Mouse (Mus musculus): ENCODE results near the gene Gm3512.
"Not testable (repeated sequence)": the region's sequence is repeated elsewhere in the genome, so short reads cannot be mapped to it uniquely, and the experiment has no call there.

The Gm3512 gene

DNA sequence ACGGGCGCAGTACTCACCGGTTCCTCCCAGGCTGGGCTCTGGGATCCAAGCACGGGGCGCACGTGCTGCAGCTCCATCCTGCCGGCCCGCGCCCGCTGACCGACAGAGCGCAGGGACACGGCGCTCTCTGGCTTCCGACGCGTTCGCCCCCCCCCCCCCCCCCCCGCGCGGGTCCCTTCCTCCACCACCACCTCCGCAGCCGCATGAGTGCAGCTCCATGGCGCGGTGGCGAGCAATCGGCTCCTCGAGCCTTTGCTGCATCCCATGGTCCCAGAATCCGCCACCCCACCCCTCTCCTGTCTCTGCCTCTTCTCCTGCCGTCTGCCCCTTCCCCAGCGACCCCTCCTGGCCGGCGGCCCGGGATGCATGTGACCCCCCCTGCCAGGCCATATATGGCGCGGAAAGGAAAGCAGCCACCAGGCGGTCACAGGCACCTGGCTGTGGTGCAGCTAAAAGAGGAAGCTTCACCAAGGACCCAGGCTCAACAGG lies at the start of gene Gm3512:
Gene Gm3512 (minus strand): TSS at position 51 of the 489 bp plus-strand sequence.
- peak; percentile 12 for DNase-seq

GRCm38 (mm10) chr14:7200070-7200469 lies 25.7 kb upstream of the Gm3512 start:
- DNase-seq: peak; percentile 1

- not testable (repeated sequence) for DNase-seq
Observed at GRCm38 (mm10) chr14:7194440-7194839, 20.1 kb upstream of the Gm3512 start, which contains the start of gene Gm16434. Gene Gm16434 (minus strand): TSS chr14:7194540.

DNA sequence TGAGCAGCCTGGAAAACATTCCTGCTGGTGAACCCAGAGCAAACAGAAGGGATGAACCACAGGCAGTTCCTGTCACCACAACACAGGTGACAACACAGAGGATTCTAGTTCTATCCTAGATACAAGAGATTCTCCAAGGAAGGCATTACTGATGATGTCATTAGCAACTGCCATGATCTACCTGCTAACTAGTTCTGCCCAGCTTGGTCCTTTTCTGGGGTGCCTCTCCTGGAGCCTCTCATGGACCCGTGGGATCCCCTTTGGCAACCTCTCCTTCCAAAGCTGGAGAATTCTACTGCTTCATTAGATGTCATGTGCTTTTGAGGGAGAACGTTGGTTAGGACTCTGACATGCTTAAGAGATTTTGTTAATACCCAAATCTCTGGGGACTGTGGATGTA lies 49.0 kb downstream of the Gm3512 start, which contains the start of gene Gm6676:
Gene Gm6676 (minus strand): TSS at position 101 of the 400 bp plus-strand sequence.
- not testable (repeated sequence) for DNase-seq

DNA sequence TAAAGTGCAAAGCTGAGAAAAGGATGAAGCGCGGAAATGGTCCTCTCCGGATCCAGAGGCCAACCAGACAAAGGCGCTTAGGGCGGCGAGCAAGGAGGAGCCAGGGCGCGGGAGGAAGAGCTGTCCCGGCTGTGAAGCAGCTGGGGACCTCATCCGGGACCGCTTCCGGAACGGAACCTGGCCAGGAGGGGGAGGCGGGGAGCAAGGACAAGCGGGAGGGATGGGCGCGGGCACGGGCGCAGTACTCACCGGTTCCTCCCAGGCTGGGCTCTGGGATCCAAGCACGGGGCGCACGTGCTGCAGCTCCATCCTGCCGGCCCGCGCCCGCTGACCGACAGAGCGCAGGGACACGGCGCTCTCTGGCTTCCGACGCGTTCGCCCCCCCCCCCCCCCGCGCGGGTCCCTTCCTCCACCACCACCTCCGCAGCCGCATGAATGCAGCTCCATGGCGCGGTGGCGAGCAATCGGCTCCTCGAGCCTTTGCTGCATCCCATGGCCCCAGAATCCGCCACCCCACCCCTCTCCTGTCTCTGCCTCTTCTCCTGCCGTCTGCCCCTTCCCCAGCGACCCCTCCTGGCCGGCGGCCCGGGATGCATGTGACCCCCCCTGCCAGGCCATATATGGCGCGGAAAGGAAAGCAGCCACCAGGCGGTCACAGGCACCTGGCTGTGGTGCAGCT lies 69.1 kb downstream of the Gm3512 start:
- peak; percentile 17 for DNase-seq
